8 mouse cellular contexts compared by ENCODE assay signal in the genomic region with DNA sequence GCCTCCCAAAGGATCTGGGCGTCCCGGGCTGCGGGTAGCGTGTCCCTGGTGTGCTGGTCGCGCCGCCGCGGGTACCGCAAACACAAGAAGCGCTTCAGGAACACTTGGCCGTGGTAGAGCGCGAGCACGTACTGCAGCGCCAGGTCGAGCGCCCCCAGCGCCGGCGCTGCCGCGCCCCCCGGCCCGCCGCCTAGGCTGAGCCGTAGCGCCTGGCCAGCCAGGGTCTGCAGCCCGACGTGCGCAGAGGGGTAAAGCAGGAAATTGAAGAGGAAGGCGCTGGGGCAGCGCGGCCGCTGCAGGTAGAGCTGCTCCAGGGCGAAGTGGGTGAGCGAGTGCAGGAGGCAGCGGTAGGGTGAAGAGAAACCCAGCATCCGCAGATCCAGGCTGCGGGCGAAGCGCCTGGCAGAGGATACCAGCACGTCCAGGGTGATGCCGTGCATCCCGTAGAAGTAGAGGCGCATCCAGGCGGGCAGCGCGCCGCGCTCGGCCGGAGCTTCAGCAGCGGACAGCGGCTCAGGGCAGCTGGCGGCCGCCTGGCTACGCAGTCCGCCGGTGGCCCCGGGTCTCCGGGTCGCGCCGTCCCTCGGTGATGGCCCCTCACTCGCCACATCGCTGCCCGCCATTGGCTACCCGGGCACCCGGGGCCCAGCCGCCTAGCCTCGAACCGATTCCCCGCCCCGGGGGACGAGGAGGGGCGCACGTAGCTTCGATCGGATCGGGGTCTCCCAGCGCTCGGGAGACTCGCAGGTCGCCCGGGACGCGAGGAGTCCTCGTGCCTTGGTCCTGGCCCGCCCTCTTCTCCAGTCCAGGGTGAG. TPM values are rescaled to one million over a fixed set of nuclear protein-coding genes. Genes with fewer than 3 reads are reported as not detected.
A peak's percentile ranks its signal among the peaks of the same experiment; 100 is the strongest.
DNase-seq lines count a peak whose midpoint lies in the region; ATAC-seq and TF ChIP-seq lines count a peak whose summit lies in the region.

No protein-coding gene starts in this region.

- peak; percentile 54 for DNase-seq in adrenal gland, postnatal 10 days
- peak; percentile 79 for DNase-seq in embryonic facial prominence, embryonic 10.5 days (ENCODE audit: low spot score)
- peak; percentile 57 for DNase-seq in layer of hippocampus, adult 11-12 months (ENCODE audit: low spot score)
- no peak for DNase-seq in liver, embryonic 14.5 days (ENCODE audit: low read depth in 3 of 3, low spot score in 3 of 3)
- DNase-seq in right cerebral cortex, postnatal 14 days, result peak; percentile 52

- TF ChIP-seq CTCF in E14TG2a.4 (conservative IDR thresholded peaks at IDR 0.05; ENCODE audit: low read length), result no peak
- TF ChIP-seq CTCF in liver, embryonic 14.5 days (IDR thresholded peaks at IDR 0.05; ENCODE audit: low read depth), result no peak

- no peaks in the 10 kb centered on the region for H3K9me3 ChIP-seq in E14TG2a.4 (ENCODE audit: low read length)
- no peaks in the 10 kb centered on the region for H3K9me3 ChIP-seq in embryonic facial prominence, embryonic 10.5 days
- H3K9me3 ChIP-seq in heart, embryonic 15.5 days (replicated peaks), result no peaks in the 10 kb centered on the region
- H3K9me3 ChIP-seq in liver, embryonic 14.5 days (ENCODE audit: control insufficient read depth, low read length), result no peaks in the 10 kb centered on the region

- under 1% methylated on average over 91 of the region's 91 CpGs for WGBS in embryonic facial prominence, embryonic 10.5 days
- under 1% methylated on average over 91 of the region's 91 CpGs for WGBS in heart, embryonic 15.5 days
- WGBS in liver, embryonic 14.5 days (ENCODE audit: insufficient replicate concordance), result under 1% methylated on average over 80 of the region's 91 CpGs

- H3K4me1 ChIP-seq in E14TG2a.4 (replicated peaks; ENCODE audit: low read depth, low read length), result peaks cover 9% of the 10 kb centered on the region
- peaks cover 22% of the 10 kb centered on the region for H3K4me1 ChIP-seq in embryonic facial prominence, embryonic 10.5 days
- peaks cover 17% of the 10 kb centered on the region for H3K4me1 ChIP-seq in heart, embryonic 15.5 days (replicated peaks)
- no peaks in the 10 kb centered on the region for H3K4me1 ChIP-seq in liver, embryonic 14.5 days (replicated peaks; ENCODE audit: control insufficient read depth in 2 of 2, insufficient read depth in 2 of 2, low read length in 1 of 2)

- peaks cover 28% of the 10 kb centered on the region for H3K27me3 ChIP-seq in E14TG2a.4 (ENCODE audit: insufficient read depth, low read length)
- peaks cover 23% of the 10 kb centered on the region for H3K27me3 ChIP-seq in embryonic facial prominence, embryonic 10.5 days (replicated peaks; ENCODE audit: low read depth, poor library complexity, severe bottlenecking)
- peaks cover 28% of the 10 kb centered on the region for H3K27me3 ChIP-seq in heart, embryonic 15.5 days
- H3K27me3 ChIP-seq in liver, embryonic 14.5 days (ENCODE audit: control insufficient read depth, insufficient read depth, low read length), result peaks cover 25% of the 10 kb centered on the region

- ATAC-seq in heart, embryonic 15.5 days (replicated peaks; ENCODE audit: insufficient number of reproducible peaks, insufficient read depth, low FRiP score, low read depth), result peak; percentile 70
- ATAC-seq in liver, embryonic 14.5 days (ENCODE audit: insufficient read depth), result 0 out of 2 replicates have a peak, but pooled peaks have one; percentile 8
- no peak for ATAC-seq in activated CD4-positive, CD25-positive, alpha-beta regulatory T cell, adult 4 months

- H3K36me3 ChIP-seq in E14TG2a.4 (ENCODE audit: insufficient read depth, low read length), result no peaks in the 10 kb centered on the region
- no peaks in the 10 kb centered on the region for H3K36me3 ChIP-seq in embryonic facial prominence, embryonic 10.5 days (replicated peaks)
- no peaks in the 10 kb centered on the region for H3K36me3 ChIP-seq in heart, embryonic 15.5 days
- no peaks in the 10 kb centered on the region for H3K36me3 ChIP-seq in liver, embryonic 14.5 days (replicated peaks; ENCODE audit: control insufficient read depth, insufficient read depth, low read depth)

- TF ChIP-seq EP300 in liver, embryonic 14.5 days (IDR thresholded peaks at IDR 0.05; ENCODE audit: low read depth), result no peak

- H3K4me3 ChIP-seq in E14TG2a.4 (replicated peaks; ENCODE audit: low read length), result peak overlapping the region; percentile 88
- peak overlapping the region; percentile 73 for H3K4me3 ChIP-seq in embryonic facial prominence, embryonic 10.5 days
- H3K4me3 ChIP-seq in heart, embryonic 15.5 days, result peak overlapping the region; percentile 62
- H3K4me3 ChIP-seq in liver, embryonic 14.5 days (ENCODE audit: insufficient read depth in 1 of 2, low read depth in 2 of 2, low read length in 2 of 2), result peak overlapping the region; percentile 10 to 25

- peak overlapping the region; percentile 51 for H3K9ac ChIP-seq in heart, embryonic 15.5 days
- H3K9ac ChIP-seq in liver, embryonic 14.5 days (replicated peaks), result no peak overlapping the region

- H3K27ac ChIP-seq in embryonic facial prominence, embryonic 10.5 days (replicated peaks), result peak overlapping the region; percentile 83
- no peak overlapping the region for H3K27ac ChIP-seq in heart, embryonic 15.5 days
- no peak overlapping the region for H3K27ac ChIP-seq in liver, embryonic 14.5 days

- peak overlapping the region; percentile 100 for H3K4me2 ChIP-seq in heart, embryonic 15.5 days
- peak overlapping the region; percentile 52 for H3K4me2 ChIP-seq in liver, embryonic 14.5 days (ENCODE audit: low read depth)

RNA-seq across cellular contexts. Expression of a gene that starts 0.8 kb away (rescaled TPM):
- under 1 TPM; 0.57 to 0.58 TPM for total RNA-seq in adrenal gland, postnatal 10 days (2021)
- polyA plus RNA-seq in embryonic facial prominence, embryonic 10.5 days (2016; fragmentation: Nextera tagmentation; extraction: Ambion mirVana), result 0.64 and 0.69 TPM in 2 replicates
- 0.06 and 0.13 TPM in 2 replicates for polyA plus RNA-seq in heart, embryonic 15.5 days (2015; fragmentation: Nextera tagmentation; extraction: Ambion mirVana)
- 0.06 and 0.10 TPM in 2 replicates for polyA plus RNA-seq in liver, embryonic 14.5 days (2012; rRNA removed)
- polyA plus RNA-seq in liver, embryonic 14.5 days (2014; fragmentation: Nextera tagmentation; extraction: Ambion mirVana), result 0.10 and 0.18 TPM in 2 replicates
- under 1 TPM in 1 of 2 experiments, not detected in 1; 0.19 TPM for polyA plus RNA-seq in activated CD4-positive, CD25-positive, alpha-beta regulatory T cell, adult 4 months (2017; shearing (Covaris generic))

Comparison
In these comparisons a context has a peak if more than half of its experiments do, and no peak if none do; other contexts are left out.
1. H3K4me3 ChIP-seq: peak in every context shown above with its lines; median percentile 88 in E14TG2a.4; 73 in embryonic facial prominence, embryonic 10.5 days; 62 in heart, embryonic 15.5 days; 18 in liver, embryonic 14.5 days.
2. DNase-seq: peak in adrenal gland, postnatal 10 days (single experiment), embryonic facial prominence, embryonic 10.5 days (single experiment), layer of hippocampus, adult 11-12 months (single experiment) and right cerebral cortex, postnatal 14 days (single experiment); none in liver, embryonic 14.5 days (0 of 3).